Mouse (Mus musculus): ENCODE measurements at regions not wholly inside any gene's neighbourhood (a gene's known extent, or its start where the extent isn't known, plus 50 kb on each side); places are given as distances from the start of the nearest gene placed in this dataset.

DNA sequence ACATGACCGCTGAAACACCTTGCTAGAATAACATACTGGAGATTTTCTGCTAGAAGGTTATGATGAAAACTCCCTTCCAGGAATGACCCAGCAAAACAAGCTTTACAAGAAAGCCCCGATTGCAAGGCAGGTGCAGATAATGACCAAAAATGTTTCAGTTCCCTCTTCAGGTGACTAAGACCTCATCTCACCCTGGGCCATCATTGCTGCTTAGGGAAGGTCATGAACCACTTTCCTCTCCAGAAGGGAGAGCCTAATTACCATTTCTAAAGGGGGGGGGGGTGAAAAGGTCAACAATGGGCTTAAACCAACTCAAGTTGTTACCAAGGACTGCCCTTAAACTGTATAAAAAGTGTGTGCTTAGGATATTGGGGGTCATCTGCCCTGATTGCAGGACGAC is 59.8 kb upstream of the Speer4c start:
- Histone ChIP-seq H3K4me1 (ENCODE audit: control insufficient read depth, insufficient read depth, low read length) (no peaks in the 10 kb centered on the region), H3K9ac (ENCODE audit: low read depth, low read length) (no peak overlapping the region), H3K27me3 (ENCODE audit: control insufficient read depth, insufficient read depth, low read length) (no peaks in the 10 kb centered on the region), H3K36me3 (ENCODE audit: control insufficient read depth, insufficient read depth, low read length) (no peaks in the 10 kb centered on the region), H3K4me3 (no peak overlapping the region), H3K79me2 (replicated peaks; ENCODE audit: control insufficient read depth, insufficient read depth, low read length) (no peaks in the 10 kb centered on the region), H3K27ac (no peak overlapping the region)
- DNase-seq = no peak
- WGBS = 58% methylated on average over 3 of the region's 3 CpGs
- intact Hi-C loops (cut with DNase I) = no loop called here
- TF ChIP-seq EP300 (IDR thresholded peaks at IDR 0.05; ENCODE audit: insufficient read depth, low read depth, low read length) (no peak), POLR2A (IDR thresholded peaks at IDR 0.05; ENCODE audit: insufficient read depth, low read depth, low read length) (no peak), CTCF (IDR thresholded peaks at IDR 0.05) (no peak)

DNA sequence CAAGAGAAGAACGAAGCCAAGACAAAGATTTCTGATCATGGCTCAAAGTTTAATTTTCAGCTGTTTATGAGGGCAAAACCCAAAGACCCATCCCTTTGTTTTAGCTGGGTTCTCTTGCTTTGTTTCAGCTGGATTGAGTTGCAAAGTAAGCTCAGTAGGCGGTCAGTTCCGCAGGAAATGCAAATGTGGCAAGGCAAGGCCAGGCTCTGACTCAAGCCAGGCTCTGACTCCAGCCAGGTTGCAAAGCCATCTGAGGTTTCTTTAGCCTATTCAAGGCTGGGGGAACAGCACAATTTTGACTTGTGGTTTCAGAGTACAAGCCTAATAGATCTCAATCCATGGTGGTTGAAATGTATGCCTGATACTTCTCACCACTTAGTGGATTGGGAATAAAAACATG is 60.5 kb upstream of the Speer4c start:
- intact Hi-C loops (cut with DNase I) = no loop called here
- 44% methylated on average over 3 of the region's 3 CpGs for WGBS
- Histone ChIP-seq H3K27me3 (ENCODE audit: control insufficient read depth, insufficient read depth, low read length) (no peaks in the 10 kb centered on the region), H3K4me1 (ENCODE audit: control insufficient read depth, insufficient read depth, low read length) (no peaks in the 10 kb centered on the region), H3K79me2 (replicated peaks; ENCODE audit: control insufficient read depth, insufficient read depth, low read length) (no peaks in the 10 kb centered on the region), H3K27ac (no peak overlapping the region), H3K36me3 (ENCODE audit: control insufficient read depth, insufficient read depth, low read length) (no peaks in the 10 kb centered on the region), H3K9ac (ENCODE audit: low read depth, low read length) (no peak overlapping the region), H3K4me3 (no peak overlapping the region)
- no peak for DNase-seq
- no peak for TF ChIP-seq POLR2A (IDR thresholded peaks at IDR 0.05; ENCODE audit: insufficient read depth, low read depth, low read length)
- no peak for TF ChIP-seq CTCF (IDR thresholded peaks at IDR 0.05)
- TF ChIP-seq EP300 (IDR thresholded peaks at IDR 0.05; ENCODE audit: insufficient read depth, low read depth, low read length) = no peak

DNA sequence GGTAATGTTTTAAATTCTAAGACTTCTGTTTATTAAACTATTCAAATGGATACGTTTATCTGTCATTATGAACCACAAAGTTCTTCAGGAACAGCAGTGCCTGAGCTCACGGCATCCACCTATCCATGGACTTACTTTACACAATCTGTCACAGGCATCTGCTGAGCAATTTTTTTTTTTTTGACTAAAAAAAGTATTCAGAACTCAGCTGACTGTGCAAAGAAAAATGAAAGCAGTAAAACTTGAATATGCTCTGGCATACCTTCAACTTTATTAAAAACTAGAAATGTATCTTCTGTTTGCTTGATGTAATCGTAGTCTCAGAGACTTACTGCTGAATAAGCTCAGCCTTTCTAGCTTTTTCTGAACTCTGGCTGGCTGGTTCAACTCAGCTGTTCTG is 62.0 kb upstream of the Speer4c start:
- Histone ChIP-seq H3K4me3 (no peak overlapping the region), H3K4me1 (ENCODE audit: control insufficient read depth, insufficient read depth, low read length) (no peaks in the 10 kb centered on the region), H3K27ac (no peak overlapping the region), H3K79me2 (replicated peaks; ENCODE audit: control insufficient read depth, insufficient read depth, low read length) (no peaks in the 10 kb centered on the region), H3K36me3 (ENCODE audit: control insufficient read depth, insufficient read depth, low read length) (no peaks in the 10 kb centered on the region), H3K9ac (ENCODE audit: low read depth, low read length) (no peak overlapping the region), H3K27me3 (ENCODE audit: control insufficient read depth, insufficient read depth, low read length) (no peaks in the 10 kb centered on the region)
- TF ChIP-seq EP300 (IDR thresholded peaks at IDR 0.05; ENCODE audit: insufficient read depth, low read depth, low read length) (no peak), CTCF (IDR thresholded peaks at IDR 0.05) (no peak), POLR2A (IDR thresholded peaks at IDR 0.05; ENCODE audit: insufficient read depth, low read depth, low read length) (no peak)
- intact Hi-C loops (cut with DNase I) = no loop called here
- DNase-seq = no peak
- 78% methylated on average over 3 of the region's 3 CpGs for WGBS

DNA sequence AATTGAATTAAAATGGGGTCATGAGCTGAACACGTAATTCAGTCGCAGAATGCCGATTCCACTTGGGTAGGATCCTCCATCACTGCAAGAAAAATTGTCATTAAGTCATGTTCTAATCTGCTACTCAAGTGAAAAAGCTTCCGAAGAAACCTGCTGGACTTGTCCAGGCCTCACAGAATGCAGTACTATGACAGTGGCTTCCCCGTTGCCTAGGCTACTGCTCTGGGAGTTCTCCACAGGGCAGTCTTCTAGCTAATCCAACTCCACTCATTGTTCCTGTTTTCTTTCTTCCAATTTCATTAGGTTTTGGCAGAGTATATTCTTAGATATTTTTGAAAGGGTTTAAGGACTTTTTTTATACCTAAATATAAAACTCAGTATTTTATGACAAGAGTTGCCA is 89.5 kb upstream of the Speer4c start:
- no peaks in the 10 kb centered on the region for H3K79me2 ChIP-seq (replicated peaks; ENCODE audit: control insufficient read depth, insufficient read depth, low read length)
- no peak overlapping the region for H3K9ac ChIP-seq (ENCODE audit: low read depth, low read length)
- 87% methylated on average over 5 of the region's 5 CpGs for WGBS
- DNase-seq = no peak
- H3K4me1 ChIP-seq (ENCODE audit: control insufficient read depth, insufficient read depth, low read length) = no peaks in the 10 kb centered on the region
- intact Hi-C loops (cut with DNase I) = no loop called here
- H3K27ac ChIP-seq = no peak overlapping the region
- no peaks in the 10 kb centered on the region for H3K36me3 ChIP-seq (ENCODE audit: control insufficient read depth, insufficient read depth, low read length)
- H3K4me3 ChIP-seq = no peak overlapping the region
- H3K27me3 ChIP-seq (ENCODE audit: control insufficient read depth, insufficient read depth, low read length) = no peaks in the 10 kb centered on the region
- no peak for TF ChIP-seq EP300 (IDR thresholded peaks at IDR 0.05; ENCODE audit: insufficient read depth, low read depth, low read length)
- TF ChIP-seq POLR2A (IDR thresholded peaks at IDR 0.05; ENCODE audit: insufficient read depth, low read depth, low read length) = no peak
- TF ChIP-seq CTCF (IDR thresholded peaks at IDR 0.05) = no peak

DNA sequence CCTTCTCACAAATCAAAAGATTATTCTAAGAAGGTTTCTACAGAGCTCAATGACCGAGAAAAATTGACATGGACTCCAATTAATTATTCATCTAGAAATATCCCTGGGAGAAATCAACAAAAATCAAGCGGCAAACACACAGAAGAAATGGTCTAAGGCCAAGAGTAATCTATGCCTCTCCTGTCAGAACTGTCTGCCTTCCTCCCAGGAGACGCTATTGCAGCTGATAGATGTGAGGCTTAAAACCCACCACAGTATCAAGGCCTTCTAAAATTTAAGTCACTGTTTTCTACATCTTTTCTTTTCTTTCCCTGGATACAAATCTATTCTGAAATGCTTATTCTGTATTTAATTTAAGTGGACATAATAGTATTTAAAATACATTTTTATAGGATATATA is 102.8 kb upstream of the Speer4c start:
- H3K36me3 ChIP-seq (ENCODE audit: control insufficient read depth, insufficient read depth, low read length) = no peaks in the 10 kb centered on the region
- no peaks in the 10 kb centered on the region for H3K4me1 ChIP-seq (ENCODE audit: control insufficient read depth, insufficient read depth, low read length)
- H3K27me3 ChIP-seq (ENCODE audit: control insufficient read depth, insufficient read depth, low read length) = no peaks in the 10 kb centered on the region
- no peak for DNase-seq
- no peaks in the 10 kb centered on the region for H3K79me2 ChIP-seq (replicated peaks; ENCODE audit: control insufficient read depth, insufficient read depth, low read length)
- H3K4me3 ChIP-seq = no peak overlapping the region
- TF ChIP-seq POLR2A (IDR thresholded peaks at IDR 0.05; ENCODE audit: insufficient read depth, low read depth, low read length) (no peak), EP300 (IDR thresholded peaks at IDR 0.05; ENCODE audit: insufficient read depth, low read depth, low read length) (no peak)
- H3K27ac ChIP-seq = no peak overlapping the region
- WGBS = 69% methylated on average over 3 of the region's 3 CpGs
- H3K9ac ChIP-seq (ENCODE audit: low read depth, low read length) = no peak overlapping the region
- intact Hi-C loops (cut with DNase I) = no loop called here

DNA sequence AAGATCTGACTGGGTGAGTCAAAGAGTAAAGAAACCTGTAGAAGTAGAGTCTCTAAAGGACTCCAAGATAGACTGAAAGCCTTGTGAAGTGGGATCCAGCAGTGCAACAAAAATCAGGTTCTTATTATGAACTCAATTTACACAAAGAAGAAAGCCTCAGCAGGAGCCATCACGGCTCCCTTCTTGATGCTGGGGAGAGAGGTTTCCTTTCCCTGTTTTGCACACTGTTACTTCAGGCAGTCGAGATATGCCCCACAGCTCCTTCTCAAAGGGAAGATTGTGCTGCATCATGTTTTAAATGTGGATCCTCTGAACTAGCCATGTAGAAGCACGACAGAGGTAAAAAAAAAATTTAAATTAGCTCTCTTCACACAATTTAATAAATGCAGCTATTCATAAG is 103.3 kb upstream of the Speer4c start:
- H3K4me3 ChIP-seq = no peak overlapping the region
- no peak overlapping the region for H3K9ac ChIP-seq (ENCODE audit: low read depth, low read length)
- TF ChIP-seq POLR2A (IDR thresholded peaks at IDR 0.05; ENCODE audit: insufficient read depth, low read depth, low read length) (no peak), CTCF (IDR thresholded peaks at IDR 0.05) (no peak), EP300 (IDR thresholded peaks at IDR 0.05; ENCODE audit: insufficient read depth, low read depth, low read length) (no peak)
- 55% methylated on average over 3 of the region's 3 CpGs for WGBS
- intact Hi-C loops (cut with DNase I) = no loop called here
- H3K4me1 ChIP-seq (ENCODE audit: control insufficient read depth, insufficient read depth, low read length) = no peaks in the 10 kb centered on the region
- H3K79me2 ChIP-seq (replicated peaks; ENCODE audit: control insufficient read depth, insufficient read depth, low read length) = no peaks in the 10 kb centered on the region
- H3K27ac ChIP-seq = no peak overlapping the region
- H3K36me3 ChIP-seq (ENCODE audit: control insufficient read depth, insufficient read depth, low read length) = no peaks in the 10 kb centered on the region
- no peak for DNase-seq
- H3K27me3 ChIP-seq (ENCODE audit: control insufficient read depth, insufficient read depth, low read length) = no peaks in the 10 kb centered on the region
